Mouse (Mus musculus): ENCODE results near the gene Ccdc114.
A peak's percentile ranks its signal among the peaks of the same experiment; 100 is the strongest.

DNA sequence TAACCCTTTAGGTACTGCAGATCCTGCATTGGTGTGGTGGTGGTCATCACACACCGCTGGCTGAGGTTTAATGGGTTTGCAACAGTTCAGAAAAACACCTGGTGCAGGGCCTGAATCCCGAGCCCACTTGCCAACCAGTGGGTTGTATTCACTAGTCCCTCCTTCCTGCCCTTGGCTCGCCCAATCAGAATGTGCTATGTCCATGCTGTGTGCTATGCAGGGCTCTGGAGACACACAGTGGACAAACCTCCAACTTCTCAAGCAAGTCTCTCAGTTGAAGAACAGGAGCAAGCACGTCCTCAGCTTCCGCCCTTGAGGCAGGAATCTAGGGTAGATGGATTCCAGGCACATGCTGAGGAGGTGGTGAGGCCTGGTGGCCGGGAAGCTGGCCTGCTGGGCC is 50.6 kb downstream of the Ccdc114 start:
- TF ChIP-seq EP300 (IDR thresholded peaks at IDR 0.05) (no peak), CTCF (IDR thresholded peaks at IDR 0.05) (peak; percentile 16; the same call in 1 of the 2 replicates)

Measured in lung, postnatal 0 days (tissue).